Mouse (Mus musculus) stomach, postnatal 0 days (tissue): ENCODE results near the gene 0610009B22Rik.

Experiments
- CTCF ChIP-seq: IDR thresholded peaks from 2 replicates; pipeline ENCODE4 v1.5.1; 2016; ENCODE audit warnings: antibody characterized with exemption, low read depth, mild to moderate bottlenecking, moderate library complexity
- EP300 ChIP-seq: optimal IDR thresholded peaks from 2 replicates; pipeline ENCODE3; 2016; ENCODE audit warnings: antibody characterized with exemption

DNA sequence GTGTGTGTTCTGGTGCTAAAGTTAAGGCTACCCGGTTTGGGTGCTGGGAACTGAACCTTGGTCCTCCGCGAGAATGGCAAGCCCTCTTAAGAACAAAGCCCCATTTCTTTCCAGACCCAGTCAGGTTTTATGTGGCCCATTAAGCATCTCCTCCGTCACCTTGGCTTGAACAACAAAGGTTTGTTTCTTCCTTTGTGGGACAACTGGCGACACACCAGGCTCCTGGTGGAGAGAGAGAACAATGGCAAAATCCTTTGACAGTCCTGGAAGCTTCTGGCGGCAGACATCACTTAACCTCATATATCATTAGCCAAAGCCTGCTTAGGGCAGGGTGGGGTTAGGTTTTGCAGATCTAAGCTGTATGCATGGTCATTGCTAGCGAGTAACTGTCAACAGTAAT lies 26.0 kb downstream of the 0610009B22Rik start:
- TF ChIP-seq EP300: no peak
- TF ChIP-seq CTCF: no peak
